Mouse (Mus musculus): ENCODE results near the gene Syngap1. TPM values are rescaled to one million over a fixed set of nuclear protein-coding genes. Genes with fewer than 3 reads are reported as not detected.
A peak's percentile ranks its signal among the peaks of the same experiment; 100 is the strongest.
"Not testable (repeated sequence)": the region's sequence is repeated elsewhere in the genome, so short reads cannot be mapped to it uniquely, and the experiment has no call there.

Syngap1 gene
- polyA plus RNA-seq, 1 experiment from 2014 or later, result 3.2 TPM

- WGBS, result 91% methylated on average over 6 of the region's 6 CpGs
Measured at GRCm38 (mm10) chr17:26977354-26977753, 36.3 kb downstream of the Syngap1 start.

GRCm38 (mm10) chr17:26979426-26979825 is 38.4 kb downstream of the Syngap1 start:
- 80% methylated on average over 2 of the region's 2 CpGs for WGBS
- Histone ChIP-seq H3K4me3 (ENCODE audit: low read depth, low read length) (no peak overlapping the region), H3K36me3 (ENCODE audit: control insufficient read depth, insufficient read depth, low read length) (peaks cover 10% of the 10 kb centered on the region; the same call in 1 of the 2 replicates), H3K4me2 (ENCODE audit: low read depth, low read length, severe bottlenecking) (no peak overlapping the region), H3K27me3 (ENCODE audit: control insufficient read depth, insufficient read depth, low read length) (no peaks in the 10 kb centered on the region), H3K9ac (ENCODE audit: low read length) (no peak overlapping the region), H3K27ac (ENCODE audit: low read depth, low read length) (no peak overlapping the region), H3K4me1 (replicated peaks; ENCODE audit: control insufficient read depth, insufficient read depth, low read length) (no peaks in the 10 kb centered on the region), H3K9me3 (ENCODE audit: control insufficient read depth, low read length) (no peaks in the 10 kb centered on the region)
- no peak for ATAC-seq (replicated peaks; ENCODE audit: low FRiP score)
- no peak for DNase-seq (ENCODE audit: low spot score)

More at GRCm38 (mm10) chr17:26977354-26977753, 36.3 kb downstream of the Syngap1 start:
- ATAC-seq (replicated peaks; ENCODE audit: low FRiP score); H3K4me3 ChIP-seq (ENCODE audit: low read depth, low read length); H3K9me3 ChIP-seq (ENCODE audit: control insufficient read depth, low read length); H3K4me2 ChIP-seq (ENCODE audit: low read depth, low read length, severe bottlenecking); H3K27me3 ChIP-seq (ENCODE audit: control insufficient read depth, insufficient read depth, low read length); H3K4me1 ChIP-seq (replicated peaks; ENCODE audit: control insufficient read depth, insufficient read depth, low read length); H3K9ac ChIP-seq (ENCODE audit: low read length); DNase-seq (ENCODE audit: low spot score); H3K27ac ChIP-seq (ENCODE audit: low read depth, low read length): not testable (repeated sequence)
- peaks cover 10% of the 10 kb centered on the region; the same call in 1 of the 2 replicates for H3K36me3 ChIP-seq (ENCODE audit: control insufficient read depth, insufficient read depth, low read length)

- DNase-seq (ENCODE audit: low spot score), result no peak
- no peak overlapping the region for H3K27ac ChIP-seq (ENCODE audit: low read depth, low read length)
- no peaks in the 10 kb centered on the region for H3K9me3 ChIP-seq (ENCODE audit: control insufficient read depth, low read length)
- no peak overlapping the region for H3K4me2 ChIP-seq (ENCODE audit: low read depth, low read length, severe bottlenecking)
- WGBS, result 78% methylated on average over 2 of the region's 2 CpGs
- H3K4me3 ChIP-seq (ENCODE audit: low read depth, low read length), result no peak overlapping the region
- H3K4me1 ChIP-seq (replicated peaks; ENCODE audit: control insufficient read depth, insufficient read depth, low read length), result no peaks in the 10 kb centered on the region
- no peaks in the 10 kb centered on the region for H3K27me3 ChIP-seq (ENCODE audit: control insufficient read depth, insufficient read depth, low read length)
- no peak overlapping the region for H3K9ac ChIP-seq (ENCODE audit: low read length)
- no peak for ATAC-seq (replicated peaks; ENCODE audit: low FRiP score)
- H3K36me3 ChIP-seq (ENCODE audit: control insufficient read depth, insufficient read depth, low read length), result peaks cover 3% of the 10 kb centered on the region; the same call in 1 of the 2 replicates
Measured at GRCm38 (mm10) chr17:26981050-26981449, 40.0 kb downstream of the Syngap1 start.

GRCm38 (mm10) chr17:26983382-26983781 is 42.3 kb downstream of the Syngap1 start:
- Histone ChIP-seq H3K9me3 (ENCODE audit: control insufficient read depth, low read length) (no peaks in the 10 kb centered on the region), H3K4me1 (replicated peaks; ENCODE audit: control insufficient read depth, insufficient read depth, low read length) (no peaks in the 10 kb centered on the region), H3K27ac (ENCODE audit: low read depth, low read length) (no peak overlapping the region), H3K4me3 (ENCODE audit: low read depth, low read length) (no peak overlapping the region), H3K27me3 (ENCODE audit: control insufficient read depth, insufficient read depth, low read length) (no peaks in the 10 kb centered on the region), H3K9ac (ENCODE audit: low read length) (no peak overlapping the region), H3K36me3 (ENCODE audit: control insufficient read depth, insufficient read depth, low read length) (peaks cover 2% of the 10 kb centered on the region; the same call in 1 of the 2 replicates), H3K4me2 (ENCODE audit: low read depth, low read length, severe bottlenecking) (no peak overlapping the region)
- WGBS, result 97% methylated on average over 4 of the region's 4 CpGs
- no peak for ATAC-seq (replicated peaks; ENCODE audit: low FRiP score)
- DNase-seq (ENCODE audit: low spot score), result no peak

GRCm38 (mm10) chr17:26985503-26986179 is 44.6 kb downstream of the Syngap1 start:
- no peak for DNase-seq (ENCODE audit: low spot score)
- WGBS, result 91% methylated on average over 10 of the region's 10 CpGs
- Histone ChIP-seq H3K4me2 (ENCODE audit: low read depth, low read length, severe bottlenecking) (no peak overlapping the region), H3K27me3 (ENCODE audit: control insufficient read depth, insufficient read depth, low read length) (no peaks in the 10 kb centered on the region), H3K36me3 (ENCODE audit: control insufficient read depth, insufficient read depth, low read length) (no peaks in the 10 kb centered on the region), H3K9ac (ENCODE audit: low read length) (no peak overlapping the region), H3K27ac (ENCODE audit: low read depth, low read length) (no peak overlapping the region), H3K9me3 (ENCODE audit: control insufficient read depth, low read length) (no peaks in the 10 kb centered on the region), H3K4me1 (replicated peaks; ENCODE audit: control insufficient read depth, insufficient read depth, low read length) (no peaks in the 10 kb centered on the region), H3K4me3 (ENCODE audit: low read depth, low read length) (no peak overlapping the region)
- ATAC-seq (replicated peaks; ENCODE audit: low FRiP score), result no peak

GRCm38 (mm10) chr17:26990521-26990920 is 49.5 kb downstream of the Syngap1 start:
- Histone ChIP-seq H3K27ac (ENCODE audit: low read depth, low read length) (no peak overlapping the region), H3K9me3 (ENCODE audit: control insufficient read depth, low read length) (no peaks in the 10 kb centered on the region), H3K9ac (ENCODE audit: low read length) (no peak overlapping the region), H3K4me1 (replicated peaks; ENCODE audit: control insufficient read depth, insufficient read depth, low read length) (no peaks in the 10 kb centered on the region), H3K4me3 (ENCODE audit: low read depth, low read length) (no peak overlapping the region), H3K36me3 (ENCODE audit: control insufficient read depth, insufficient read depth, low read length) (no peaks in the 10 kb centered on the region), H3K4me2 (ENCODE audit: low read depth, low read length, severe bottlenecking) (no peak overlapping the region), H3K27me3 (ENCODE audit: control insufficient read depth, insufficient read depth, low read length) (no peaks in the 10 kb centered on the region)
- ATAC-seq (replicated peaks; ENCODE audit: low FRiP score), result no peak
- no peak for DNase-seq (ENCODE audit: low spot score)

GRCm38 (mm10) chr17:26994410-26994809 is 53.4 kb downstream of the Syngap1 start:
- 88% methylated on average over 14 of the region's 14 CpGs for WGBS
- H3K27ac ChIP-seq (ENCODE audit: low read depth, low read length), result no peak overlapping the region
- peak; percentile 41 for DNase-seq (ENCODE audit: low spot score)

GRCm38 (mm10) chr17:26995006-26995405 is 54.0 kb downstream of the Syngap1 start:
- Histone ChIP-seq H3K36me3 (ENCODE audit: control insufficient read depth, insufficient read depth, low read length) (no peaks in the 10 kb centered on the region), H3K4me3 (ENCODE audit: low read depth, low read length) (no peak overlapping the region), H3K9ac (ENCODE audit: low read length) (no peak overlapping the region), H3K27me3 (ENCODE audit: control insufficient read depth, insufficient read depth, low read length) (no peaks in the 10 kb centered on the region), H3K4me1 (replicated peaks; ENCODE audit: control insufficient read depth, insufficient read depth, low read length) (no peaks in the 10 kb centered on the region), H3K27ac (ENCODE audit: low read depth, low read length) (no peak overlapping the region), H3K4me2 (ENCODE audit: low read depth, low read length, severe bottlenecking) (no peak overlapping the region), H3K9me3 (ENCODE audit: control insufficient read depth, low read length) (no peaks in the 10 kb centered on the region)
- DNase-seq (ENCODE audit: low spot score), result peak; percentile 44
- WGBS, result 80% methylated on average over 6 of the region's 6 CpGs
- ATAC-seq (replicated peaks; ENCODE audit: low FRiP score), result no peak

More at GRCm38 (mm10) chr17:26994410-26994809, 53.4 kb downstream of the Syngap1 start:
- H3K4me1 ChIP-seq (replicated peaks; ENCODE audit: control insufficient read depth, insufficient read depth, low read length), result no peaks in the 10 kb centered on the region
- H3K9ac ChIP-seq (ENCODE audit: low read length), result no peak overlapping the region
- no peak overlapping the region for H3K4me2 ChIP-seq (ENCODE audit: low read depth, low read length, severe bottlenecking)
- H3K36me3 ChIP-seq (ENCODE audit: control insufficient read depth, insufficient read depth, low read length), result no peaks in the 10 kb centered on the region
- ATAC-seq (replicated peaks; ENCODE audit: low FRiP score), result no peak
- no peaks in the 10 kb centered on the region for H3K9me3 ChIP-seq (ENCODE audit: control insufficient read depth, low read length)
- no peak overlapping the region for H3K4me3 ChIP-seq (ENCODE audit: low read depth, low read length)
- no peaks in the 10 kb centered on the region for H3K27me3 ChIP-seq (ENCODE audit: control insufficient read depth, insufficient read depth, low read length)

- WGBS, result 80% methylated on average over 8 of the region's 8 CpGs
Measured at GRCm38 (mm10) chr17:26995562-26995961, 54.5 kb downstream of the Syngap1 start.

More at GRCm38 (mm10) chr17:26995562-26995961, 54.5 kb downstream of the Syngap1 start:
- DNase-seq (ENCODE audit: low spot score) (no peak), ATAC-seq (replicated peaks; ENCODE audit: low FRiP score) (no peak)
- H3K4me1 ChIP-seq (replicated peaks; ENCODE audit: control insufficient read depth, insufficient read depth, low read length), result no peaks in the 10 kb centered on the region
- H3K27ac ChIP-seq (ENCODE audit: low read depth, low read length), result no peak overlapping the region
- H3K27me3 ChIP-seq (ENCODE audit: control insufficient read depth, insufficient read depth, low read length), result no peaks in the 10 kb centered on the region
- H3K36me3 ChIP-seq (ENCODE audit: control insufficient read depth, insufficient read depth, low read length), result no peaks in the 10 kb centered on the region
- H3K9me3 ChIP-seq (ENCODE audit: control insufficient read depth, low read length), result no peaks in the 10 kb centered on the region
- no peak overlapping the region for H3K4me2 ChIP-seq (ENCODE audit: low read depth, low read length, severe bottlenecking)
- H3K4me3 ChIP-seq (ENCODE audit: low read depth, low read length), result no peak overlapping the region
- H3K9ac ChIP-seq (ENCODE audit: low read length), result no peak overlapping the region
